Mouse (Mus musculus): ENCODE measurements at regions not wholly inside any gene's neighbourhood (a gene's known extent, or its start where the extent isn't known, plus 50 kb on each side); places are given as distances from the start of the nearest gene placed in this dataset.

GRCm38 (mm10) chr12:65671673-65672072 is 446.4 kb downstream of the Wdr20rt start:
- DNase-seq (ENCODE audit: low spot score): no peak
- H3K27ac ChIP-seq (replicated peaks; ENCODE audit: low read depth, low read length): no peak overlapping the region
- no peaks in the 10 kb centered on the region for H3K36me3 ChIP-seq (ENCODE audit: control insufficient read depth, insufficient read depth, low read length)
- no peak for ATAC-seq (ENCODE audit: low FRiP score, low read depth)
- no peaks in the 10 kb centered on the region for H3K9me3 ChIP-seq (ENCODE audit: control insufficient read depth, low read length)
- no peak overlapping the region for H3K4me2 ChIP-seq (replicated peaks; ENCODE audit: low read depth, low read length, severe bottlenecking)
- WGBS: 53% methylated on average over 1 of the region's 1 CpGs
- no peak for TF ChIP-seq POLR2A (IDR thresholded peaks at IDR 0.05; ENCODE audit: borderline replicate concordance, extremely low read depth, insufficient read depth, insufficient read length)
- H3K9ac ChIP-seq (ENCODE audit: low read depth, low read length, severe bottlenecking): no peak overlapping the region
- H3K4me1 ChIP-seq (ENCODE audit: control insufficient read depth, insufficient read depth, low read length): no peaks in the 10 kb centered on the region
- H3K4me3 ChIP-seq (replicated peaks; ENCODE audit: low read length): no peak overlapping the region
- no peaks in the 10 kb centered on the region for H3K27me3 ChIP-seq (ENCODE audit: control insufficient read depth, insufficient read depth, low read length)

- TF ChIP-seq POLR2A (IDR thresholded peaks at IDR 0.05; ENCODE audit: borderline replicate concordance, extremely low read depth, insufficient read depth, insufficient read length): no peak
- Histone ChIP-seq H3K9ac (ENCODE audit: low read depth, low read length, severe bottlenecking) (no peak overlapping the region), H3K4me2 (replicated peaks; ENCODE audit: low read depth, low read length, severe bottlenecking) (no peak overlapping the region), H3K27ac (replicated peaks; ENCODE audit: low read depth, low read length) (no peak overlapping the region), H3K4me1 (ENCODE audit: control insufficient read depth, insufficient read depth, low read length) (no peaks in the 10 kb centered on the region), H3K4me3 (replicated peaks; ENCODE audit: low read length) (no peak overlapping the region), H3K27me3 (ENCODE audit: control insufficient read depth, insufficient read depth, low read length) (no peaks in the 10 kb centered on the region), H3K9me3 (ENCODE audit: control insufficient read depth, low read length) (no peaks in the 10 kb centered on the region), H3K36me3 (ENCODE audit: control insufficient read depth, insufficient read depth, low read length) (no peaks in the 10 kb centered on the region)
- DNase-seq (ENCODE audit: low spot score) (no peak), ATAC-seq (ENCODE audit: low FRiP score, low read depth) (no peak)
- WGBS: 71% methylated on average over 2 of the region's 2 CpGs
Observed at GRCm38 (mm10) chr12:65673193-65673592, 447.9 kb downstream of the Wdr20rt start.

GRCm38 (mm10) chr12:65674916-65675660 is 449.8 kb downstream of the Wdr20rt start:
- DNase-seq (ENCODE audit: low spot score) (no peak), ATAC-seq (ENCODE audit: low FRiP score, low read depth) (no peak)
- no peaks in the 10 kb centered on the region for H3K27me3 ChIP-seq (ENCODE audit: control insufficient read depth, insufficient read depth, low read length)
- no peak overlapping the region for H3K9ac ChIP-seq (ENCODE audit: low read depth, low read length, severe bottlenecking)
- no peaks in the 10 kb centered on the region for H3K9me3 ChIP-seq (ENCODE audit: control insufficient read depth, low read length)
- H3K4me1 ChIP-seq (ENCODE audit: control insufficient read depth, insufficient read depth, low read length): no peaks in the 10 kb centered on the region
- WGBS: 80% methylated on average over 1 of the region's 1 CpGs
- no peak overlapping the region for H3K4me3 ChIP-seq (replicated peaks; ENCODE audit: low read length)
- no peaks in the 10 kb centered on the region for H3K36me3 ChIP-seq (ENCODE audit: control insufficient read depth, insufficient read depth, low read length)
- TF ChIP-seq POLR2A (IDR thresholded peaks at IDR 0.05; ENCODE audit: borderline replicate concordance, extremely low read depth, insufficient read depth, insufficient read length): no peak
- H3K27ac ChIP-seq (replicated peaks; ENCODE audit: low read depth, low read length): no peak overlapping the region
- no peak overlapping the region for H3K4me2 ChIP-seq (replicated peaks; ENCODE audit: low read depth, low read length, severe bottlenecking)

GRCm38 (mm10) chr12:65680335-65680734 is 455.0 kb downstream of the Wdr20rt start:
- ATAC-seq (ENCODE audit: low FRiP score, low read depth) (no peak), DNase-seq (ENCODE audit: low spot score) (no peak)
- Histone ChIP-seq H3K27ac (replicated peaks; ENCODE audit: low read depth, low read length) (no peak overlapping the region), H3K4me2 (replicated peaks; ENCODE audit: low read depth, low read length, severe bottlenecking) (no peak overlapping the region), H3K4me3 (replicated peaks; ENCODE audit: low read length) (no peak overlapping the region), H3K36me3 (ENCODE audit: control insufficient read depth, insufficient read depth, low read length) (no peaks in the 10 kb centered on the region), H3K27me3 (ENCODE audit: control insufficient read depth, insufficient read depth, low read length) (no peaks in the 10 kb centered on the region), H3K9ac (ENCODE audit: low read depth, low read length, severe bottlenecking) (no peak overlapping the region), H3K9me3 (ENCODE audit: control insufficient read depth, low read length) (no peaks in the 10 kb centered on the region), H3K4me1 (ENCODE audit: control insufficient read depth, insufficient read depth, low read length) (no peaks in the 10 kb centered on the region)
- TF ChIP-seq POLR2A (IDR thresholded peaks at IDR 0.05; ENCODE audit: borderline replicate concordance, extremely low read depth, insufficient read depth, insufficient read length): no peak
- 66% methylated on average over 2 of the region's 2 CpGs for WGBS

DNA sequence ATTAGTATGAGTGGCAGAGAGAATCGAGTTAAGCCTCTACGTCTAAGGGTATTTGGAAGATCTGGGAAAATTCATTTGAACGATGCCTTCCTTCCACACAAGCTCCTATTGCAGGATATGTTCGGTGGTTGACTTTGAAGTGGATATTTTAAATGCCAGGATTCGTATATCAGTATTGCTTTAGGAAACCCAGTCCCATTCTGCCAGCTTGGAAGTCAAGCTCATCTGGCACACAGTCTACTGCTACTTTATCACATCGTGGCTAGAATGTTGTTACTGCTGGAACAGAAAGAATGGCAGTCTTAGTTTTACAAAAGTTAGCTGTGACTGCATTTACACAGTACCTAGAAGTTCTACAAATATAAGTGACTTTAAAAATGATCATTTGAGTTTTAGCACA is 456.5 kb downstream of the Wdr20rt start:
- no peak for TF ChIP-seq POLR2A (IDR thresholded peaks at IDR 0.05; ENCODE audit: borderline replicate concordance, extremely low read depth, insufficient read depth, insufficient read length)
- WGBS: 82% methylated on average over 6 of the region's 6 CpGs
- ATAC-seq (ENCODE audit: low FRiP score, low read depth) (no peak), DNase-seq (ENCODE audit: low spot score) (no peak)
- Histone ChIP-seq H3K4me3 (replicated peaks; ENCODE audit: low read length) (no peak overlapping the region), H3K27ac (replicated peaks; ENCODE audit: low read depth, low read length) (no peak overlapping the region), H3K9ac (ENCODE audit: low read depth, low read length, severe bottlenecking) (no peak overlapping the region), H3K4me2 (replicated peaks; ENCODE audit: low read depth, low read length, severe bottlenecking) (no peak overlapping the region), H3K27me3 (ENCODE audit: control insufficient read depth, insufficient read depth, low read length) (no peaks in the 10 kb centered on the region), H3K4me1 (ENCODE audit: control insufficient read depth, insufficient read depth, low read length) (no peaks in the 10 kb centered on the region), H3K9me3 (ENCODE audit: control insufficient read depth, low read length) (no peaks in the 10 kb centered on the region), H3K36me3 (ENCODE audit: control insufficient read depth, insufficient read depth, low read length) (no peaks in the 10 kb centered on the region)
